Mouse (Mus musculus) bone marrow, adult 2 months (tissue): ENCODE measurements at regions not wholly inside any gene's neighbourhood (a gene's known extent, or its start where the extent isn't known, plus 50 kb on each side); places are given as distances from the start of the nearest gene placed in this dataset.

Source experiments
- CTCF ChIP-seq: fragments of 200-500 bp; IDR thresholded peaks from 2 replicates; pipeline ENCODE4 v1.5.1; 2011; ENCODE audit warnings: low read length, control low read depth; ENCODE audit not compliant: control insufficient read depth, insufficient read depth
- POLR2A ChIP-seq: fragments of 200-500 bp; IDR thresholded peaks from 2 replicates; pipeline ENCODE4 v1.6.1; 2011; ENCODE audit warnings: low read depth, mild to moderate bottlenecking, control low read depth, low read length, borderline replicate concordance; ENCODE audit not compliant: control insufficient read depth

GRCm38 (mm10) chr11:24689807-24690333, 612.0 kb downstream of the Bcl11a start:
- no peak for TF ChIP-seq POLR2A
- TF ChIP-seq CTCF: peak; percentile 51; the same call in 1 of the 2 replicates
